Mouse (Mus musculus) ES-E14 (cell line): ENCODE measurements around the gene Aagab. TPM values are rescaled to one million over a fixed set of nuclear protein-coding genes. Genes with fewer than 3 reads are reported as not detected.

Experiments used
- DNase-seq: peaks from one replicate; pipeline ENCODE4 v3.0.0-alpha.2; 2013; ENCODE audit warnings: low read depth, low spot score
- H3K27ac ChIP-seq: 2 replicates; pipeline ENCODE4 v1.5.1; 2012; ENCODE audit warnings: low read depth, mild to moderate bottlenecking, low read length, moderate library complexity, mixed read lengths; ENCODE audit not compliant: poor library complexity, insufficient read depth, severe bottlenecking
- H3K36me3 ChIP-seq: 2 replicates; pipeline ENCODE4 v1.6.1; 2012; ENCODE audit warnings: mild to moderate bottlenecking, low read length, moderate library complexity, mixed read lengths; ENCODE audit not compliant: control insufficient read depth, poor library complexity, insufficient read depth, severe bottlenecking
- H3K4me1 ChIP-seq, 2 experiments: fragments of 150-350 bp in 1 of 2; sonication (generic) in 1 of 2; 2 replicates each; pipeline ENCODE4 v1.6.1; 2012; ENCODE audit warnings: low read length in 2 of 2, mild to moderate bottlenecking in 1 of 2, mixed read lengths in 1 of 2; ENCODE audit not compliant: control insufficient read depth in 2 of 2, insufficient read depth in 2 of 2, poor library complexity in 1 of 2
- H3K4me3 ChIP-seq, 2 experiments: fragments of 150-350 bp in 1 of 2; sonication (generic) in 1 of 2; 2 replicates each; pipeline ENCODE4 v1.5.1; 2012; ENCODE audit warnings: low read length in 2 of 2, low read depth in 1 of 2, mild to moderate bottlenecking in 1 of 2, mixed read lengths in 1 of 2; ENCODE audit not compliant: insufficient read depth in 1 of 2, poor library complexity in 1 of 2, severe bottlenecking in 1 of 2
- H3K9ac ChIP-seq: 2 replicates; pipeline ENCODE4 v1.6.1; 2012; ENCODE audit warnings: low read depth, mild to moderate bottlenecking, low read length, mixed read lengths; ENCODE audit not compliant: poor library complexity, insufficient read depth, severe bottlenecking
- H3K9me3 ChIP-seq: fragments of 150-350 bp; sonication (generic); 2 replicates; pipeline ENCODE4 v1.6.1; 2012; ENCODE audit warnings: low read depth, mild to moderate bottlenecking, low read length; ENCODE audit not compliant: control insufficient read depth, insufficient read depth
- CHD2 ChIP-seq: IDR thresholded peaks from 2 replicates; pipeline ENCODE4 v1.6.1; 2014; ENCODE audit warnings: mild to moderate bottlenecking, low read depth, low read length, inconsistent platforms
- HCFC1 ChIP-seq: IDR thresholded peaks from 2 replicates; pipeline ENCODE4 v1.6.1; 2012; ENCODE audit warnings: low read length, inconsistent platforms, borderline replicate concordance; ENCODE audit not compliant: insufficient read depth
- MAFK ChIP-seq: IDR thresholded peaks from 2 replicates; pipeline ENCODE4 v1.6.1; 2014; ENCODE audit warnings: mild to moderate bottlenecking, low read depth, low read length, inconsistent platforms; ENCODE audit not compliant: insufficient read depth
- ZC3H11A ChIP-seq: IDR thresholded peaks from 2 replicates; pipeline ENCODE4 v1.6.1; 2012; ENCODE audit warnings: low read depth, mild to moderate bottlenecking, inconsistent platforms, low read length, borderline replicate concordance
- ZNF384 ChIP-seq: IDR thresholded peaks from 2 replicates; pipeline ENCODE4 v1.6.1; 2012; ENCODE audit warnings: low read depth, low read length, inconsistent platforms
- in situ Hi-C, 2 experiments: fragments of 600-800 bp; cut with MboI; formaldehyde crosslinking; loops; one replicate each; pipeline ENCODE4 v1.15.1; 2025; ENCODE audit warnings: low sequenced_read_pairs in 2 of 2, inconsistent platforms in 1 of 2; ENCODE audit not compliant: unreplicated experiment in 2 of 2
- total RNA-seq: library from RNA; depleted of rRNA; stranded (reverse); fragments of 300-350 nt; gene quantifications from 2 replicates; pipeline ENCODE4 v1.2.3, GENCODE M21; 2012; rRNA removed

The Aagab gene
- total RNA-seq, 1 experiment: 16.3 TPM

- H3K4me3 ChIP-seq: no peak overlapping the region
- no peaks in the 10 kb centered on the region for H3K4me1 ChIP-seq
- in situ Hi-C loops: no loop called here
- no peak overlapping the region for H3K9ac ChIP-seq
- H3K9me3 ChIP-seq: no peaks in the 10 kb centered on the region
- H3K27ac ChIP-seq: no peak overlapping the region
- no peak for DNase-seq
- TF ChIP-seq HCFC1 (no peak), ZNF384 (no peak), CHD2 (no peak), ZC3H11A (no peak), MAFK (no peak)
- H3K36me3 ChIP-seq: no peaks in the 10 kb centered on the region
These were observed 85.1 kb downstream of the Aagab start for GRCm38 (mm10) chr9:63687413-63688015.

GRCm38 (mm10) chr9:63690511-63690910 is 88.1 kb downstream of the Aagab start:
- TF ChIP-seq MAFK (no peak), ZNF384 (no peak), CHD2 (no peak), ZC3H11A (no peak), HCFC1 (no peak)
- Histone ChIP-seq H3K9me3 (no peaks in the 10 kb centered on the region), H3K9ac (no peak overlapping the region), H3K27ac (no peak overlapping the region), H3K4me1 (no peaks in the 10 kb centered on the region), H3K36me3 (no peaks in the 10 kb centered on the region), H3K4me3 (no peak overlapping the region)
- in situ Hi-C loops: no loop called here
- DNase-seq: no peak

GRCm38 (mm10) chr9:63691960-63692359 is 89.5 kb downstream of the Aagab start:
- Histone ChIP-seq H3K27ac (no peak overlapping the region), H3K9me3 (no peaks in the 10 kb centered on the region), H3K4me3 (no peak overlapping the region), H3K36me3 (no peaks in the 10 kb centered on the region), H3K4me1 (0 out of 4 replicates have a peak, but pooled peaks cover 0 to under 1% of the 10 kb centered on the region in 2 experiments), H3K9ac (no peak overlapping the region)
- DNase-seq: no peak
- TF ChIP-seq ZC3H11A: no peak
- no peak for TF ChIP-seq MAFK
- TF ChIP-seq CHD2: no peak
- in situ Hi-C loops: no loop called here

Other genes starting within 250 kb of the Aagab start
- gene Map2k5, start 224.8 kb upstream of the Aagab start, total RNA-seq: 8.3 and 9.6 TPM in 2 replicates
- gene 2300009A05Rik, start 203.4 kb upstream of the Aagab start, total RNA-seq: 2.9 and 6.4 TPM in 2 replicates
- gene Iqch, start 167 bp upstream of the Aagab start, total RNA-seq: 0.05 and 0.18 TPM in 2 replicates
- gene Smad3, start 155.3 kb downstream of the Aagab start, total RNA-seq: 11.6 and 15.2 TPM in 2 replicates